Mouse (Mus musculus): ENCODE data around the gene Slc39a11.

The Slc39a11 gene

GRCm38 (mm10) chr11:113667122-113667521 lies 17.2 kb upstream of the Slc39a11 start:
- DNase-seq: no peak

GRCm38 (mm10) chr11:113666648-113667047 lies 16.8 kb upstream of the Slc39a11 start:
- peak in 1 of 2 experiments; percentile 32 for DNase-seq

- DNase-seq: no peak
These were observed 16.3 kb upstream of the Slc39a11 start for GRCm38 (mm10) chr11:113666205-113666604.

- DNase-seq: no peak
These were observed 14.4 kb upstream of the Slc39a11 start for GRCm38 (mm10) chr11:113664279-113664678.

GRCm38 (mm10) chr11:113661835-113662351 lies 12.0 kb upstream of the Slc39a11 start:
- peak in 1 of 2 experiments; percentile 38 for DNase-seq

GRCm38 (mm10) chr11:113660940-113661339 lies 11.1 kb upstream of the Slc39a11 start:
- peak; percentile 57 to 67 for DNase-seq

- peak in 1 of 2 experiments; percentile 37 for DNase-seq
These were observed 10.3 kb upstream of the Slc39a11 start for GRCm38 (mm10) chr11:113660213-113660612.

- no peak for DNase-seq
These were observed 8.9 kb upstream of the Slc39a11 start for GRCm38 (mm10) chr11:113658763-113659162.

GRCm38 (mm10) chr11:113658319-113658718 lies 8.4 kb upstream of the Slc39a11 start:
- DNase-seq: no peak

GRCm38 (mm10) chr11:113657221-113657620 lies 7.3 kb upstream of the Slc39a11 start:
- no peak for DNase-seq

- peak; percentile 89 to 97 for DNase-seq
These were observed 6.6 kb upstream of the Slc39a11 start for GRCm38 (mm10) chr11:113656511-113656932.

- peak; percentile 59 to 66 for DNase-seq
These were observed 4.8 kb upstream of the Slc39a11 start for GRCm38 (mm10) chr11:113654561-113655270.

GRCm38 (mm10) chr11:113654105-113654504 lies 4.2 kb upstream of the Slc39a11 start:
- no peak for DNase-seq

- DNase-seq: no peak
These were observed 2.6 kb upstream of the Slc39a11 start for GRCm38 (mm10) chr11:113652516-113652915.

- peak; percentile 75 to 87 for DNase-seq
These were observed 2.0 kb upstream of the Slc39a11 start for GRCm38 (mm10) chr11:113651907-113652273.

GRCm38 (mm10) chr11:113651206-113651906 lies 1.5 kb upstream of the Slc39a11 start:
- DNase-seq: peak; percentile 73 to 80

- DNase-seq: peak in 1 of 2 experiments; percentile 38
These were observed 1.1 kb downstream of the Slc39a11 start, which contains the start of gene Cog1 for GRCm38 (mm10) chr11:113648690-113649352. TSS of gene Cog1 (plus strand) at chr11:113649169.

GRCm38 (mm10) chr11:113648152-113648551 lies 1.7 kb downstream of the Slc39a11 start:
- DNase-seq: peak; percentile 92 to 96

- DNase-seq: no peak
These were observed 4.7 kb downstream of the Slc39a11 start for GRCm38 (mm10) chr11:113645181-113645580.

GRCm38 (mm10) chr11:113638680-113639079 lies 11.2 kb downstream of the Slc39a11 start:
- no peak for DNase-seq

GRCm38 (mm10) chr11:113634699-113635121 lies 15.2 kb downstream of the Slc39a11 start:
- DNase-seq: peak; percentile 66 to 73

GRCm38 (mm10) chr11:113633398-113633797 lies 16.5 kb downstream of the Slc39a11 start:
- no peak for DNase-seq

- DNase-seq: no peak
These were observed 17.6 kb downstream of the Slc39a11 start for GRCm38 (mm10) chr11:113632303-113632702.
